Mouse (Mus musculus) thymus, postnatal 14 days (tissue): ENCODE measurements around the gene Hils1.

Source experiments
- DNase-seq: peaks from one replicate; pipeline ENCODE4 v3.0.0; 2021

Hils1 gene

GRCm38 (mm10) chr11:94990102-94990748 lies 22.8 kb downstream of the Hils1 start:
- DNase-seq: peak; percentile 9

GRCm38 (mm10) chr11:94990749-94991577 lies 23.6 kb downstream of the Hils1 start, which contains the start of gene Ppp1r9b:
Ppp1r9b (plus strand) TSS chr11:94991035.
- DNase-seq: peak; percentile 95

- DNase-seq: peak; percentile 76
Measured at GRCm38 (mm10) chr11:94991641-94992479, 24.5 kb downstream of the Hils1 start.

- no peak for DNase-seq
Measured at GRCm38 (mm10) chr11:94992480-94992753, 25.0 kb downstream of the Hils1 start.

- DNase-seq: peak; percentile 73
Measured at GRCm38 (mm10) chr11:94992754-94993606, 25.6 kb downstream of the Hils1 start.

- DNase-seq: peak; percentile 18
Measured at GRCm38 (mm10) chr11:94994208-94994814, 26.9 kb downstream of the Hils1 start.

- peak; percentile 32 for DNase-seq
Measured at GRCm38 (mm10) chr11:94994947-94995772, 27.8 kb downstream of the Hils1 start.

GRCm38 (mm10) chr11:94996101-94996500 lies 28.7 kb downstream of the Hils1 start:
- DNase-seq: no peak

- DNase-seq: peak; percentile 23
Measured at GRCm38 (mm10) chr11:94996984-94997383, 29.6 kb downstream of the Hils1 start.

GRCm38 (mm10) chr11:94997596-94997995 lies 30.2 kb downstream of the Hils1 start:
- DNase-seq: no peak

GRCm38 (mm10) chr11:94998041-94998531 lies 30.7 kb downstream of the Hils1 start:
- DNase-seq: peak; percentile 98

- DNase-seq: peak; percentile 43
Measured at GRCm38 (mm10) chr11:95000128-95000527, 32.7 kb downstream of the Hils1 start.

GRCm38 (mm10) chr11:95000548-95000947 lies 33.2 kb downstream of the Hils1 start:
- DNase-seq: peak; percentile 85

GRCm38 (mm10) chr11:95001058-95001457 lies 33.7 kb downstream of the Hils1 start:
- DNase-seq: peak; percentile 79

- peak; percentile 25 for DNase-seq
Measured at GRCm38 (mm10) chr11:95001584-95002347, 34.4 kb downstream of the Hils1 start.

- DNase-seq: no peak
Measured at GRCm38 (mm10) chr11:95002705-95003104, 35.3 kb downstream of the Hils1 start.

- DNase-seq: no peak
Measured at GRCm38 (mm10) chr11:95004136-95004936, 36.9 kb downstream of the Hils1 start.

- DNase-seq: no peak
Measured at GRCm38 (mm10) chr11:95004937-95005198, 37.5 kb downstream of the Hils1 start.

GRCm38 (mm10) chr11:95006038-95006437 lies 38.6 kb downstream of the Hils1 start:
- peak; percentile 40 for DNase-seq
